8 mouse cellular contexts compared by ENCODE assay signal in genomic region chr5:23284884-23285283, GRCm38 (mm10).
DNase-seq lines count a peak whose midpoint lies in the region; ATAC-seq lines count a peak whose summit lies in the region.

No protein-coding gene starts in this region.

- no peaks in the 10 kb centered on the region for H3K9me3 ChIP-seq in heart, embryonic 12.5 days (replicated peaks)
- no peaks in the 10 kb centered on the region for H3K9me3 ChIP-seq in hindbrain, embryonic 16.5 days (ENCODE audit: control insufficient read depth, low read length)

- H3K36me3 ChIP-seq in heart, embryonic 12.5 days, result no peaks in the 10 kb centered on the region
- no peaks in the 10 kb centered on the region for H3K36me3 ChIP-seq in hindbrain, embryonic 16.5 days (ENCODE audit: control insufficient read depth, insufficient read depth, low read length)

- WGBS in heart, embryonic 12.5 days, result 22% methylated on average over 3 of the region's 3 CpGs
- WGBS in hindbrain, embryonic 16.5 days, result 21% methylated on average over 3 of the region's 3 CpGs

- H3K27ac ChIP-seq in heart, embryonic 12.5 days (ENCODE audit: poor library complexity, severe bottlenecking), result no peak overlapping the region
- no peak overlapping the region for H3K27ac ChIP-seq in hindbrain, embryonic 16.5 days (ENCODE audit: low read depth, low read length)

- 0 out of 2 replicates have a peak, but pooled peaks cover 3% of the 10 kb centered on the region for H3K4me1 ChIP-seq in heart, embryonic 12.5 days (replicated peaks)
- H3K4me1 ChIP-seq in hindbrain, embryonic 16.5 days (ENCODE audit: control insufficient read depth, insufficient read depth, low read depth, low read length), result no peaks in the 10 kb centered on the region

- no peak overlapping the region for H3K9ac ChIP-seq in heart, embryonic 12.5 days
- no peak overlapping the region for H3K9ac ChIP-seq in hindbrain, embryonic 16.5 days (ENCODE audit: low read depth, low read length)

- H3K4me2 ChIP-seq in heart, embryonic 12.5 days, result no peak overlapping the region
- no peak overlapping the region for H3K4me2 ChIP-seq in hindbrain, embryonic 16.5 days (ENCODE audit: low read length)

- no peak overlapping the region for H3K4me3 ChIP-seq in heart, embryonic 12.5 days
- H3K4me3 ChIP-seq in hindbrain, embryonic 16.5 days (ENCODE audit: low read length), result no peak overlapping the region

- no peak for ATAC-seq in heart, embryonic 12.5 days (ENCODE audit: insufficient number of reproducible peaks, low FRiP score)
- peak; percentile 58; the same call in 1 of the 2 replicates for ATAC-seq in hindbrain, embryonic 16.5 days

- H3K27me3 ChIP-seq in heart, embryonic 12.5 days (replicated peaks), result no peaks in the 10 kb centered on the region
- H3K27me3 ChIP-seq in hindbrain, embryonic 16.5 days (replicated peaks; ENCODE audit: control insufficient read depth, insufficient read depth, low read length), result no peaks in the 10 kb centered on the region

- DNase-seq in heart, adult 8-10 months (ENCODE audit: low spot score), result peak; percentile 53
- peak; percentile 26 for DNase-seq in thymus, postnatal 0 days (ENCODE audit: low spot score)
- DNase-seq in thymus, postnatal 25 days, result no peak
- DNase-seq in spleen, postnatal 4 days (ENCODE audit: low spot score in 2 of 2), result no peak
- DNase-seq in urinary bladder, postnatal 36 days (ENCODE audit: low spot score in 2 of 2), result no peak
- DNase-seq in gastrocnemius, adult 8-10 months (ENCODE audit: low spot score in 2 of 2), result no peak

Comparison
In these comparisons a context has a peak if more than half of its experiments do, and no peak if none do; other contexts are left out.
1. DNase-seq: peak in heart, adult 8-10 months (single experiment) and thymus, postnatal 0 days (single experiment); none in thymus, postnatal 25 days (single experiment), spleen, postnatal 4 days (0 of 2), urinary bladder, postnatal 36 days (0 of 2) and gastrocnemius, adult 8-10 months (0 of 2).